Mouse (Mus musculus) brain, embryonic 14.5 days (tissue): Measurements from ENCODE around the gene Pcnx4.

ENCODE experiments used
- CTCF ChIP-seq: fragments of 200-500 bp; IDR thresholded peaks from 2 replicates; pipeline ENCODE4 v1.5.1; 2012; ENCODE audit warnings: inconsistent platforms, mild to moderate bottlenecking, moderate library complexity, borderline replicate concordance; ENCODE audit not compliant: insufficient read depth, insufficient read length; ENCODE audit errors: extremely low read depth
- POLR2A ChIP-seq: fragments of 200-500 bp; IDR thresholded peaks from 2 replicates; pipeline ENCODE4 v1.6.1; 2012; ENCODE audit warnings: mild to moderate bottlenecking, inconsistent platforms, borderline replicate concordance; ENCODE audit not compliant: poor library complexity, insufficient read depth, insufficient read length, severe bottlenecking; ENCODE audit errors: extremely low read depth

DNA sequence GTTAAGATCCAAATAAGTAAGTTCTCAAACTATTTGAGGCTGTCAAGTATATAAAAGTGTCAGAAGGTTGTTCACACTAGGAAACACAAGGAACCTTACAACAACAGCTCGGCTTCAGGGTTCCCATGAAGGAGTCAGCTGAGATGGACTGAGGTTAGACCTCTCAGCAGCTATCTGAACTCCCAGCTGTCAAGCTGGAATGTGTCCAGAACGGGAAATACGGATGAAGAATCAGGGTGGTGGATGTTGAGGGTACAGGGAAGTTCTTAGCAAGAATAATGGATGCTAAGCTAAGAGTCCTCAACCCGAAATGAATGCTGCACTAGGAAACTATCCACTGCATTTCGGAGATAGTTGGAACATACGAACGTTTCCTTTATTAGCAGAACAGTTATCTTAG lies 3.9 kb upstream of the Pcnx4 start:
- TF ChIP-seq POLR2A (no peak), CTCF (no peak)
